Mouse (Mus musculus): Measurements from ENCODE around the gene Vmn1r82. TPM values are rescaled to one million over a fixed set of nuclear protein-coding genes. Genes with fewer than 3 reads are reported as not detected.

Vmn1r82 gene
- polyA plus RNA-seq (2012; rRNA removed) = not detected in 2 replicates

- WGBS = 57% methylated on average over 2 of the region's 2 CpGs
- no peaks in the 10 kb centered on the region for H3K27me3 ChIP-seq (ENCODE audit: control insufficient read depth, insufficient read depth, low read length)
- no peak for TF ChIP-seq POLR2A (IDR thresholded peaks at IDR 0.05; ENCODE audit: low read depth, low read length)
- no peak for TF ChIP-seq CTCF (IDR thresholded peaks at IDR 0.05; ENCODE audit: extremely low read depth, insufficient read depth, insufficient read length, insufficient replicate concordance)
- H3K4me3 ChIP-seq (ENCODE audit: extremely low read depth, insufficient read depth, insufficient read length) = no peak within 1 kb of the TSS
- H3K36me3 ChIP-seq (ENCODE audit: control insufficient read depth, insufficient read depth, low read length) = no peaks in the 10 kb centered on the region
- H3K4me1 ChIP-seq (ENCODE audit: control insufficient read depth, insufficient read depth, insufficient read length) = no peaks in the 10 kb centered on the region
- H3K27ac ChIP-seq (ENCODE audit: insufficient read depth, low read length) = no peak within 1 kb of the TSS
- no peak for DNase-seq (ENCODE audit: low read depth in 1 of 2, low spot score in 2 of 2)
Observed at GRCm38 (mm10) chr7:12300130-12300529, at the start of gene Vmn1r82. TSS of gene Vmn1r82 (plus strand) at chr7:12300430.

GRCm38 (mm10) chr7:12268169-12268568 is 32.1 kb upstream of the Vmn1r82 start, which contains the start of gene Vmn1r81:
TSS of gene Vmn1r81 (minus strand) at chr7:12268269.
- no peak within 1 kb of the TSS for H3K27ac ChIP-seq (ENCODE audit: insufficient read depth, low read length)
- no peak within 1 kb of the TSS for H3K4me3 ChIP-seq (ENCODE audit: extremely low read depth, insufficient read depth, insufficient read length)
- no peaks in the 10 kb centered on the region for H3K4me1 ChIP-seq (ENCODE audit: control insufficient read depth, insufficient read depth, insufficient read length)
- H3K36me3 ChIP-seq (ENCODE audit: control insufficient read depth, insufficient read depth, low read length) = no peaks in the 10 kb centered on the region
- WGBS = 69% methylated on average over 1 of the region's 1 CpGs
- no peak for TF ChIP-seq POLR2A (IDR thresholded peaks at IDR 0.05; ENCODE audit: low read depth, low read length)
- no peak for TF ChIP-seq CTCF (IDR thresholded peaks at IDR 0.05; ENCODE audit: extremely low read depth, insufficient read depth, insufficient read length, insufficient replicate concordance)
- DNase-seq (ENCODE audit: low read depth in 1 of 2, low spot score in 2 of 2) = no peak
- H3K27me3 ChIP-seq (ENCODE audit: control insufficient read depth, insufficient read depth, low read length) = no peaks in the 10 kb centered on the region

- TF ChIP-seq POLR2A (IDR thresholded peaks at IDR 0.05; ENCODE audit: low read depth, low read length) (no peak), CTCF (IDR thresholded peaks at IDR 0.05; ENCODE audit: extremely low read depth, insufficient read depth, insufficient read length, insufficient replicate concordance) (no peak)
- no peak within 1 kb of the TSS for H3K27ac ChIP-seq (ENCODE audit: insufficient read depth, low read length)
- no peaks in the 10 kb centered on the region for H3K4me1 ChIP-seq (ENCODE audit: control insufficient read depth, insufficient read depth, insufficient read length)
- H3K4me3 ChIP-seq (ENCODE audit: extremely low read depth, insufficient read depth, insufficient read length) = no peak within 1 kb of the TSS
- WGBS = 79% methylated on average over 2 of the region's 2 CpGs
- H3K36me3 ChIP-seq (ENCODE audit: control insufficient read depth, insufficient read depth, low read length) = no peaks in the 10 kb centered on the region
- H3K27me3 ChIP-seq (ENCODE audit: control insufficient read depth, insufficient read depth, low read length) = no peaks in the 10 kb centered on the region
- no peak for DNase-seq (ENCODE audit: low read depth in 1 of 2, low spot score in 2 of 2)
Observed at GRCm38 (mm10) chr7:12329381-12329780, 29.2 kb downstream of the Vmn1r82 start, which contains the start of gene Vmn1r83. TSS of gene Vmn1r83 (minus strand) at chr7:12329481.

Other genes starting within 250 kb of the Vmn1r82 start
- gene Vmn1r78, start 150.2 kb upstream of the Vmn1r82 start, polyA plus RNA-seq (2012; rRNA removed) = not detected in 2 replicates
- 0.14 TPM in 1 of 2 replicates, not detected in the other for gene Vmn1r79, start 129.2 kb upstream of the Vmn1r82 start, polyA plus RNA-seq (2012; rRNA removed)
- gene Vmn1r80, start 111.1 kb upstream of the Vmn1r82 start, polyA plus RNA-seq (2012; rRNA removed) = not detected in 2 replicates
- not detected in 2 replicates for gene Vmn1r81, start 32.2 kb upstream of the Vmn1r82 start, polyA plus RNA-seq (2012; rRNA removed)
- not detected in 2 replicates for gene Vmn1r83, start 29.1 kb downstream of the Vmn1r82 start, polyA plus RNA-seq (2012; rRNA removed)
- gene Vmn1r84, start 68.8 kb downstream of the Vmn1r82 start, polyA plus RNA-seq (2012; rRNA removed) = not detected in 2 replicates
- gene Zfp551, start 122.3 kb downstream of the Vmn1r82 start, polyA plus RNA-seq (2012; rRNA removed) = 0.27 and 0.39 TPM in 2 replicates
- 2.2 and 2.6 TPM in 2 replicates for gene Zfp606, start 177.9 kb downstream of the Vmn1r82 start, polyA plus RNA-seq (2012; rRNA removed)
- not detected in 2 replicates for gene 2900092C05Rik, start 212.1 kb downstream of the Vmn1r82 start, polyA plus RNA-seq (2012; rRNA removed)